Mouse (Mus musculus) cerebellum, adult 18-20 months (tissue): ENCODE data around the gene Aco2.
"Not testable (repeated sequence)": the region's sequence is repeated elsewhere in the genome, so short reads cannot be mapped to it uniquely, and the experiment has no call there.

Experiments used
- DNase-seq, 2 experiments: peaks; one replicate each; pipeline ENCODE4 v3.0.0; 2021

Aco2 gene

GRCm38 (mm10) chr15:81879531-81880401 is 7.7 kb downstream of the Aco2 start:
- DNase-seq, result no peak

GRCm38 (mm10) chr15:81882348-81882747 is 10.2 kb downstream of the Aco2 start:
- no peak for DNase-seq

- DNase-seq, result no peak
These were observed 13.4 kb downstream of the Aco2 start for GRCm38 (mm10) chr15:81885418-81885934.

GRCm38 (mm10) chr15:81886795-81887550 is 14.9 kb downstream of the Aco2 start:
- no peak for DNase-seq

GRCm38 (mm10) chr15:81889175-81889574 is 17.1 kb downstream of the Aco2 start:
- peak; percentile 71 to 74 for DNase-seq

- no peak for DNase-seq
These were observed 19.2 kb downstream of the Aco2 start for GRCm38 (mm10) chr15:81891140-81891802.

- no peak for DNase-seq
These were observed 19.9 kb downstream of the Aco2 start for GRCm38 (mm10) chr15:81891822-81892580.

GRCm38 (mm10) chr15:81894002-81894401 is 21.9 kb downstream of the Aco2 start:
- no peak for DNase-seq

- DNase-seq, result no peak
These were observed 24.3 kb downstream of the Aco2 start for GRCm38 (mm10) chr15:81896407-81896806.

GRCm38 (mm10) chr15:81897607-81898285 is 25.6 kb downstream of the Aco2 start:
- DNase-seq, result no peak

GRCm38 (mm10) chr15:81898751-81899150 is 26.6 kb downstream of the Aco2 start:
- DNase-seq, result peak; percentile 43 to 56

GRCm38 (mm10) chr15:81904939-81905338 is 32.8 kb downstream of the Aco2 start:
- peak; percentile 72 to 81 for DNase-seq

GRCm38 (mm10) chr15:81907953-81908352 is 35.8 kb downstream of the Aco2 start:
- no peak for DNase-seq

GRCm38 (mm10) chr15:81908767-81909166 is 36.7 kb downstream of the Aco2 start:
- not testable (repeated sequence) for DNase-seq

GRCm38 (mm10) chr15:81912498-81912897 is 40.4 kb downstream of the Aco2 start:
- no peak for DNase-seq

GRCm38 (mm10) chr15:81914668-81915067 is 42.6 kb downstream of the Aco2 start:
- no peak for DNase-seq

- no peak for DNase-seq
These were observed 43.6 kb downstream of the Aco2 start for GRCm38 (mm10) chr15:81915663-81916062.

- no peak for DNase-seq
These were observed 45.1 kb downstream of the Aco2 start for GRCm38 (mm10) chr15:81917201-81917600.

- DNase-seq, result peak; percentile 79
These were observed 45.7 kb downstream of the Aco2 start for GRCm38 (mm10) chr15:81917621-81918463.

GRCm38 (mm10) chr15:81919062-81919461 is 47.0 kb downstream of the Aco2 start:
- DNase-seq, result peak in 1 of 2 experiments; percentile 45
